Mouse (Mus musculus) midbrain, postnatal 0 days (tissue): ENCODE measurements around the gene Fuk. TPM values are rescaled to one million over a fixed set of nuclear protein-coding genes. Genes with fewer than 3 reads are reported as not detected.
"Not testable (repeated sequence)": the region's sequence is repeated elsewhere in the genome, so short reads cannot be mapped to it uniquely, and the experiment has no call there.

Experiments
- ATAC-seq: fragments of 200-750 bp; cut with Nextera tagmentation; 2 replicates; pipeline ENCODE4 v1.8.0; 2017; ENCODE audit warnings: moderate number of reproducible peaks, mild to moderate bottlenecking, moderate TSS enrichment, moderate library complexity; ENCODE audit not compliant: low FRiP score
- DNase-seq: peaks from one replicate; pipeline ENCODE4 v3.0.0-alpha.2; 2015; ENCODE audit warnings: low spot score
- H3K27ac ChIP-seq: fragments of 300-500 bp; sonication (generic); 2 replicates; pipeline ENCODE4 v1.5.1; 2014; ENCODE audit warnings: low read depth, mild to moderate bottlenecking, low read length, mixed read lengths
- H3K27me3 ChIP-seq: fragments of 300-500 bp; sonication (generic); 2 replicates; pipeline ENCODE4 v1.6.1; 2014; ENCODE audit warnings: low read length, control low read depth, mixed read lengths; ENCODE audit not compliant: insufficient read depth
- H3K36me3 ChIP-seq: fragments of 300-500 bp; sonication (generic); 2 replicates; pipeline ENCODE4 v1.6.1; 2014; ENCODE audit warnings: low read length, control low read depth, mixed read lengths; ENCODE audit not compliant: insufficient read depth
- H3K4me1 ChIP-seq: fragments of 300-500 bp; sonication (generic); 2 replicates; pipeline ENCODE4 v1.6.1; 2014; ENCODE audit warnings: mild to moderate bottlenecking, control low read depth, antibody characterized with exemption, low read length, mixed read lengths; ENCODE audit not compliant: insufficient read depth
- H3K4me2 ChIP-seq: fragments of 300-500 bp; sonication (generic); 2 replicates; pipeline ENCODE4 v1.6.1; 2014; ENCODE audit warnings: low read depth, mild to moderate bottlenecking, low read length, mixed read lengths; ENCODE audit not compliant: poor library complexity, severe bottlenecking
- H3K4me3 ChIP-seq: fragments of 300-500 bp; sonication (generic); 2 replicates; pipeline ENCODE4 v1.5.1; 2014; ENCODE audit warnings: low read depth, mild to moderate bottlenecking, low read length, moderate library complexity
- H3K9ac ChIP-seq: fragments of 300-500 bp; sonication (generic); replicated peaks from 2 replicates; pipeline ENCODE4 v1.6.1; 2014; ENCODE audit warnings: mild to moderate bottlenecking, low read length, moderate library complexity, mixed read lengths; ENCODE audit not compliant: poor library complexity, severe bottlenecking
- H3K9me3 ChIP-seq: fragments of 300-500 bp; sonication (generic); 2 replicates; pipeline ENCODE4 v1.6.1; 2016; ENCODE audit warnings: low read length, control low read depth
- CTCF ChIP-seq: IDR thresholded peaks from 2 replicates; pipeline ENCODE4 v1.5.1; 2016; ENCODE audit warnings: antibody characterized with exemption, mild to moderate bottlenecking
- WGBS: fragments of 180-500 bp; shearing (Covaris S2); extraction: QIAGEN DNeasy Blood & Tissue Kit; methylation state at CpG from one replicate; pipeline ENCODE4 v1.1.7; 2014; 5-methylcytosine and 5-hydroxymethylcytosine counted together
- polyA plus RNA-seq: library from polyadenylated mRNA; unstranded; fragments of >200 nt; fragmentation: Nextera tagmentation; extraction: Ambion mirVana; gene quantifications from 2 replicates; pipeline ENCODE4 v1.2.1, GENCODE M21; 2015
- total RNA-seq: library from RNA; depleted of rRNA; stranded (reverse); fragments of >200 nt; gene quantifications from 2 replicates; pipeline ENCODE4 v1.2.3, GENCODE M21; 2014

Fuk gene
- total and polyA plus RNA-seq, 2 experiments from 2014 or later: 4.4 to 15.5 TPM

DNA sequence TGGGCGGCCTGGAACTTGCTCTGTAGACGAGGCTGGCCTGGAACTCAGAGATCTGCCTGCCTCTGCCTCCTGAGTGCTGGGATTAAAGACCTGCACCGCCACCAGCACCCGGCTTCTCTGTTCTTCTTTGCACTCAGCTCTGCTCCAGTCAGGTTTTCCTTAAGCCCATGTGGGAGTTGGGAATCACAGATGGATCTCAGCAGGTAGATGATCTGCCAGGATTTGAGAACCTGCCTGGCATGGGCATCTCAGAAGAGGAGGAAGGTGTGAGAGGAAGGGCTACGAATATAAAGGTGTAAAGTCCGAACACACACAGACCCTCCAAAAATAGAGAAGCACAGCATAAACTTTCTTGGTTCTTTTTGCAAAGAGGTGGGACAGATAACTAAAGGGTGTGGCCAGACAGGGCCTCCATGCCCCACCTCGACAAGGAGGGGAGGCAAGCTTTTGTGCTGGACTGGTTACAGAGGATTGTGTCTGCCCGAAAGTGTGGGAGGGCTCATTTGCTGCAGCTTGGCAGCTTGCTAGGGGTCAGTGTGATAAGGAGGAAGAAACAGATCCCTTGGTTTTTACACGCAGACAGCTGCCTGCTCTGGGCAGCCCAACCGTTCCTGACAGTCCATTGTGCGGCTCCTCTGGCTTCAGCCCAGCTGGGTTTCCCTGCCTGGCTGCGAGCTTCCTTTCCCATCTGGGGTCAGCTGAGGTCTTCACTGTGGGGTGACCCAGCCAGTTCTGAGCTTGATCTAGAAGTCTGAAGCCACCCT lies 29.1 kb upstream of the Fuk start:
- Histone ChIP-seq H3K27me3 (no peaks in the 10 kb centered on the region), H3K27ac (no peak overlapping the region), H3K4me3 (no peak overlapping the region), H3K36me3 (0 out of 2 replicates have a peak, but pooled peaks cover 2% of the 10 kb centered on the region), H3K4me1 (no peaks in the 10 kb centered on the region), H3K4me2 (no peak overlapping the region), H3K9me3 (no peaks in the 10 kb centered on the region), H3K9ac (no peak overlapping the region)
- 74% methylated on average over 12 of the region's 12 CpGs for WGBS
- TF ChIP-seq CTCF: no peak
- no peak for DNase-seq
- ATAC-seq: no peak

DNA sequence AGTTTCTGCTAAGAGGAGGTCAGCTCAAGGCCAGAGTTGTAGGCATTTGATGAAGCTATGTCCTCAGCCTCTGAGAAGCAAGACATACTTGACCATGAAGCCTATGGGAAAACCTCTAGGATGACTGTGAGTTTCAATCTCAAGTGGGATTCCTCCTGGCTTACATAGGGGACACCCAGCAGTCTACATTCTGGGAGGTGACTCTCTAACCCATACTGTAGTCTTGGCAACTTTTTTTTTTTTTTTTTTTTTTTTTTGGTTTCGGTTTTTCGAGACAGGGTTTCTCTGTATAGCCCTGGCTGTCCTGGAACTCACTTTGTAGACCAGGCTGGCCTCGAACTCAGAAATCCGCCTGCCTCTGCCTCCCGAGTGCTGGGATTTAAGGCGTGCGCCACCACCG lies 27.4 kb upstream of the Fuk start:
- not testable (repeated sequence) for H3K36me3 ChIP-seq, H3K4me2 ChIP-seq
- 98% methylated on average over 5 of the region's 8 CpGs for WGBS

DNA sequence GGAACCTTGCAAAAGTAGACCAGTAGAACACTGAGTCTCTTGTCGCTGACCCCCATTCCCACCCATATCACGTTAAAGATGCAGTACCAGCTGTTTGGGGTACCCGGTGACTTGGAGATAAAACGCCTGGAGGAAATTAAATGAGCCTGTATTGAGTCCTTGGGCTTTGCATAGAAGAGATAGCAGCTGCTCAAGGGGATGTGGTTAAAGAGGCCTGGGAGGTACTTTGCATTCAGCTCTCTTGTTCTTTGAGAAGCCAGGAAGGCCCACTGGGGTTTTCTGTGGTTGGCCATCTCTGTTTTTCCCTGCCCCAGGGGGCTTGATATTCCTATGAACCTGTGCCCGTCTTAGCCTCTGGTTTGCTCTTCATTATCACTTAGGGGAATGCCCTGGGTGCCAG lies 26.8 kb upstream of the Fuk start:
- ATAC-seq: no peak

More for the DNA sequence above, 27.4 kb upstream of the Fuk start:
- not testable (repeated sequence) for DNase-seq, H3K27ac ChIP-seq, ATAC-seq, H3K9ac ChIP-seq, H3K4me3 ChIP-seq, H3K4me1 ChIP-seq, H3K27me3 ChIP-seq, H3K9me3 ChIP-seq

DNA sequence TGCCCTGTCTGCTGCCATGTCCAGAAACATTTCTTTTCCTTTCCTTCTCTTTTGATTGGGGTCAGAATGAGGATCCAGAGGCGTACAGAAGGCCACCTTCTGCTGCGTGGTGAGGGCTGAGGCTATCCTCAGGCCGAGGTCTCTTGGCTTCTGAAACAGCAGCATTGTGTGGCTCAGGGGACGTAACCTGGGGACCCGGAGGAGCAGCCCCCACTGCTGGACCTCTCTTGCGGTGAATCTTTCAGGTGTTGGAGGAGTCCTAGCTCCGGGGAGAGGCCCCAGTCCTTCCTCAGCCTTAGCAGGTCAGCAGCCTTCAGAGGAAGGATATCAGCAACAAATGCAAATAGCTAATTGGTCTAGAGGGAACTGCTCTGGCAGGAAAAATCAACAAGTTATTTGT lies 26.1 kb upstream of the Fuk start:
- DNase-seq: no peak
- WGBS: 83% methylated on average over 7 of the region's 7 CpGs
- no peak for TF ChIP-seq CTCF
- no peak overlapping the region for H3K4me2 ChIP-seq
- H3K36me3 ChIP-seq: 0 out of 2 replicates have a peak, but pooled peaks cover 2% of the 10 kb centered on the region
- no peak overlapping the region for H3K9ac ChIP-seq
- no peak for ATAC-seq
- no peaks in the 10 kb centered on the region for H3K4me1 ChIP-seq
- H3K4me3 ChIP-seq: no peak overlapping the region
- H3K27me3 ChIP-seq: no peaks in the 10 kb centered on the region
- 0 out of 2 replicates have a peak overlapping the region, but pooled peaks have one; percentile 38 for H3K27ac ChIP-seq
- no peaks in the 10 kb centered on the region for H3K9me3 ChIP-seq

More for the DNA sequence above, 26.8 kb upstream of the Fuk start:
- no peaks in the 10 kb centered on the region for H3K9me3 ChIP-seq
- H3K4me2 ChIP-seq: no peak overlapping the region
- DNase-seq: no peak
- no peaks in the 10 kb centered on the region for H3K27me3 ChIP-seq
- no peak overlapping the region for H3K27ac ChIP-seq
- 0 out of 2 replicates have a peak, but pooled peaks cover 2% of the 10 kb centered on the region for H3K36me3 ChIP-seq
- H3K4me1 ChIP-seq: no peaks in the 10 kb centered on the region
- 53% methylated on average over 5 of the region's 5 CpGs for WGBS
- no peak overlapping the region for H3K9ac ChIP-seq
- TF ChIP-seq CTCF: no peak
- no peak overlapping the region for H3K4me3 ChIP-seq

DNA sequence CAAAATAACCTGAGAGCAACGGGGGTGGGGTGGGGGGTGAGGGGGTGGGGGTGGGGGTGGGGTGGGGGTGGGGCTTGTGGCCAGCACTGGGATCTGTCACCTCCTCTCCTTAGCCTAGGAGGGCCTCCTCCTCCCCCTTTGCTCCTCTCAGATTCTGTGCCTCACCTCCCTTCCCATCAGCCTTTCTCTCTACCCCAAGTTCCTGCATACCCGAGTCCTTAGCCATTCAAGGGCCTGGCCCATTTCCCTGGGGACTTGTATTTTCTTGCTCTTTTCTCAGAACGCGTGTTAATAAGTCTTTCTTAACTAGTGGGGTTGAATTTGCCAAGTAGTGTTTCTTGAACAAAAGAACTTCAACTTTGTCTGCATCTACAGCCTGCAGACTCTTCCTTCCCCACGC lies 24.4 kb upstream of the Fuk start:
- no peak overlapping the region for H3K4me2 ChIP-seq
- WGBS: 45% methylated on average over 5 of the region's 5 CpGs
- H3K27me3 ChIP-seq: no peaks in the 10 kb centered on the region
- H3K9ac ChIP-seq: no peak overlapping the region
- H3K36me3 ChIP-seq: 0 out of 2 replicates have a peak, but pooled peaks cover 2% of the 10 kb centered on the region
- no peak overlapping the region for H3K4me3 ChIP-seq
- no peak for TF ChIP-seq CTCF
- no peaks in the 10 kb centered on the region for H3K9me3 ChIP-seq
- DNase-seq (no peak), ATAC-seq (no peak)
- H3K27ac ChIP-seq: no peak overlapping the region
- H3K4me1 ChIP-seq: no peaks in the 10 kb centered on the region

DNA sequence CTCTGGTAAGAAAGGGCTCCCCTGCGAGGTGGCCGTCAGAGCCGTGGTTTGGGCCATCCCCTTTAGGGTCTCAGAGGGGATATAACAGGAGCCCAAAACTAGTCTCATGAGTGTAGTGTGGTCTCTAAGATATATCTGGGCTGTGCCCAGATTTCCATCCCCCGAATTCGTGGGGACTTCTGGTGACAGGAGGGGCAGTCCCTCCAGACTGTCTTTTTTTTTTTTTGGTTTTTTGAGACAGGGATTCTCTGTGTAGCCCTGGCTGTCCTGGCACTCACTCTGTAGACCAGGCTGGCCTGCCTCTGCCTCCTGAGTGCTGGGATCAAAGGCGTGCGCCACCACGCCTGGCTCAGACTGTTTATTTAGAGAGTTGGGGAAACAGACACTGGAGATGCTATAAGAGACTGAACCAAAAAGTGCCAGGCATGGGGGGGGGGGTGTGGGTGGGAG lies 23.4 kb upstream of the Fuk start:
- TF ChIP-seq CTCF: no peak
- Histone ChIP-seq H3K27ac (no peak overlapping the region), H3K4me2 (no peak overlapping the region), H3K9ac (no peak overlapping the region), H3K9me3 (no peaks in the 10 kb centered on the region), H3K4me3 (no peak overlapping the region), H3K4me1 (peaks cover 10% of the 10 kb centered on the region), H3K36me3 (no peaks in the 10 kb centered on the region), H3K27me3 (no peaks in the 10 kb centered on the region)
- DNase-seq (no peak), ATAC-seq (no peak)
- 87% methylated on average over 8 of the region's 8 CpGs for WGBS
